Mouse (Mus musculus) yolk sac, embryonic 10.5 days (tissue): ENCODE data around the gene Slc27a5.
A peak's percentile ranks its signal among the peaks of the same experiment; 100 is the strongest.

Source experiments
- DNase-seq: peaks from one replicate; pipeline ENCODE4 v3.0.0-alpha.2; 2017; ENCODE audit warnings: low spot score

Gene Slc27a5

DNA sequence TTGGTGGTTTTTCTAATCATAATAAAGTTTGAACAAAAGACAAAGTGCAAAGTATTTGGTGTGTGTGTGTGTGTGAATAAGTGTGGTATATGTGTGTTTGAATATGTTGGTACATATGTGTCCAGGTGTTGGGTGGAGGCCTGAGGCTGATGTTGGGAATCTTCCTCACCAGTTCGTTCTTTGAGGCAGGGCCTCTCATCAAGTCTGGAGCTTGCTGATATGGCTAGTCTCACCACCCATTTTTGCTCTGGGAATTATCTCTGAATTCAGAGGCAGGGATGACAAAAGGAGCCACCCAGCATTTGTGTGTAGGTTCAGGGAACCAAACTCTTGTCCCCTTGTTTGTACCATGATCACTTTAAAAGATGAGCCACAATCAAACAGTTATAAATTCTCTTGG is 12.3 kb downstream of the Slc27a5 start:
- DNase-seq = no peak

GRCm38 (mm10) chr7:12980291-12980690 is 17.7 kb downstream of the Slc27a5 start:
- no peak for DNase-seq

- no peak for DNase-seq
These were observed 18.2 kb downstream of the Slc27a5 start for GRCm38 (mm10) chr7:12979776-12980175.

DNA sequence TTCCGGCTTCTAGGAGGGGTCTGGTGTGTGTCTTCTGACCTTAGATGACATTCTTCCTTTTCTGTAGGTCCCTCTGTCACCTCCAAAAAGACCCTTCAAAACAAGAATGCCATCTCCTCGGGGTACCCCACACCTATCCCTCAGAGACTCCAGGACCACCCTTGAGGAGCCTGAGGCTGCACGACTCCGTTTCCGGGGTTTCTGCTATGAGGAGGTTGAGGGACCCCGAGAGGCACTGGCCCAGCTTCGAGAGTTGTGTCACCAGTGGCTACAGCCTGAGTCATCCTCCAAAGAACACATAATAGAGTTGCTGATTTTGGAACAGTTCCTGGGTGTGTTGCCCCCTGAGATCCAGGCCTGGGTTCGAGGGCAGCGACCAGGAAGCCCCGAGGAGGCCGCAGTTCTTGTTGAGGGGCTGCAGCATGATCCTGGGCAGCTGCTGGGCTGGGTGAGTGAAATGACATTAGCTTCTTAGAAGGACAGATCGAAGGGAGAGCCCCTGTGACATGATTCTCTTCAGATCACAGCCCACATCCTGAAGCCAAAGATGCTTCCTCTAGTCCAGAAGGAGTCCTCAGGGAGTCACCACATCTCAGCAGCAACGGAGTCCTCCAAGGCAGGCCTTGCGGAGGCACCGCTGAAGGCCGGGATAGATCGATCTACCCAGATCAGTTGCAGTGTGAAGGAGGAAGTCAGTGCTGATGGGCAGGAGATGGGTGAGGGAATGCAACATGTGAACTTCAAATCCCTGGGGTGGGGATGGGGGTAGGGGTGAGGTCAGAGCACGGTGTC is 18.9 kb downstream of the Slc27a5 start:
- no peak for DNase-seq

DNA sequence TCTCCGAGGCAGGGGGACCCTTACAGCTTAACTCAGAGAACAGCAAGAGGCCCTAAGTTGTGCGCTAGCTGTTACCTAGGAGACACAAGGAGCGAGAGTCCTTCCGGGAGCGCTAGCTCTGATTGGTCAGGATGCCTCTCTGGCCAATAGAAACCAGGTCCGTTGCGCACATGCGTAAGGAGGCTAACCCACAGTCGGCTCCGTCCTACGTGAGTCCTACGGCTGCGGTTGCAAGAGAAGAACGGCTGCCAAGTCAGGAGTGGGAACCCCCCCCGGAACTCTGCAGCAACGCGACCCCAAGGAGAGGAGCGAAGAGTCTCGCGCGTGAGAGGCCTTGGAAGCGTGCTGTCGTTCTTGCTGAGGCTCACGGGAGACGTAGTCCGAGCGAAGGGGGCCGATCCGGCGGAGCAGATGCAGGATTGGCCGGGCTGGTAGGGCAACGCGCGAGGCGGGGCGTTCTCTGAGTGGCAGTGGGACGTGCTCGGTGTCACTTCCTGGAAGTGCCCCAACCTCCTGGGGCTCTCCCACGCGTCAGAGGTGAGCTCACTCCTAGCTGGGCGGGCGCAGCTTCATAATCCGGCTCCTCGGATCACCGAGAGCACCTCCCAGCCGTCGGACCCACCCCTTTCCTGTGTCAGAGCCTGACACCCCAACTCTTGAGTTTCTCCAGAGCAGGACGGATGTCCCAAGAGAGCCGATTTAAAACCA is 20.2 kb downstream of the Slc27a5 start, which contains the start of gene Zfp446:
Zfp446 (plus strand) TSS at position 167 of the 708 bp plus-strand sequence.
- DNase-seq = peak; percentile 99

- no peak for DNase-seq
These were observed 27.1 kb downstream of the Slc27a5 start for GRCm38 (mm10) chr7:12970906-12971305.

DNA sequence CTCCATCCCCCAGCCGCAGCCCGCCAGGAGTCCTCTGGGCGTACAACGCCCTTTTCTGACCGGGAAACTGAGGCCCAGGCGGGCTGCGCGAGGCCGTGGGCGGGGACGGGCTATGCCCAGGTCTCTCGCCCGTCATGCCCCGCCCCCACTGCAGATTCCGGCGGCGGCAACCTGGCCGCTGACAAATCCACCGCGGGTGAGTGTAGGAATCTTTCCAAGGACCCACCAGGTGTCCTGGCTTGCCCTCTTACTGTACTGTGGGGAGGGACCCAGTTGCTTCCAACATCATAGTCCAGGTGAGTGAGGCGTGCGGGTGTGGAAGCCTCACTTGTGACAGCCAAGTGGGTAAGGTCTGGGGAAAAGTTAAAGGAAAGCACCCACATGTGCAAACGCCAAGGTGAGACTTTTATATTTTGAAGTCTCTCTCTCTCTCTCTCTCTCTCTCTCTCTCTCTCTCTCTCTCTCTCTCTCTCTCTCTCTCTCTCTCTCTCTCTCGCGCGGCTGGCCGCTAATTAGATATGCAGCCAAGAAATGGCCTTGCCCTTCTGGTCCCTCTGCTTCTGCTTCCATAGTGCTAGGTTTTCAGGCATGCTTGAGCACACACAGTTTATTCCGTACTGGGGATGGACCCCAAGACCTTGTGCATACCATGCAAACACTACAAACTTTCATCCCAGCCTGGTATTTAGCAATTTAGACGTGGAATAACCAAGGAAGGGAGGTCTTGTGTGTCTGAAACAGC is 31.7 kb downstream of the Slc27a5 start:
- peak; percentile 73 for DNase-seq

DNA sequence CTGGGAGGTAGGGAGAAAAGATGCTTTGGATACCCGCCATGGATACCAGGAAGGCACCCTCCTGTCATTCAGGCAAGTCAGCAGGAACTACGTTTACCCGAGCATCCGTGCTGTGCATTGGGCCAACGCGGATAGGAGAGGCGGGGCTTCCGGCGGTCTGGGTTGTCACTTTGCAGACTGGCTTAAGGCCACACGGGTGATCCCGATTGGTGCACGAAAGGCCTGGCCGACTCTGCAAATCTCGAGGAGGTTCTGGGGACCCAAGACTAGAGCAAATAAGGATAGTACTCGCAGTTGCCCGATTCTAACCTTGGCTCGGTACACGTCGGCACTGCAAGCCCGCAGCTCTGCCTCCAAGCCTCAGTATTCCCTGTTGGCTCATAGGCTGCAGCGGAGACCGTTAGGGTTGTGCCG is 32.3 kb downstream of the Slc27a5 start, which contains the start of gene Zfp324:
Zfp324 (plus strand) TSS at position 161 of the 414 bp plus-strand sequence.
- peak; percentile 92 for DNase-seq

DNA sequence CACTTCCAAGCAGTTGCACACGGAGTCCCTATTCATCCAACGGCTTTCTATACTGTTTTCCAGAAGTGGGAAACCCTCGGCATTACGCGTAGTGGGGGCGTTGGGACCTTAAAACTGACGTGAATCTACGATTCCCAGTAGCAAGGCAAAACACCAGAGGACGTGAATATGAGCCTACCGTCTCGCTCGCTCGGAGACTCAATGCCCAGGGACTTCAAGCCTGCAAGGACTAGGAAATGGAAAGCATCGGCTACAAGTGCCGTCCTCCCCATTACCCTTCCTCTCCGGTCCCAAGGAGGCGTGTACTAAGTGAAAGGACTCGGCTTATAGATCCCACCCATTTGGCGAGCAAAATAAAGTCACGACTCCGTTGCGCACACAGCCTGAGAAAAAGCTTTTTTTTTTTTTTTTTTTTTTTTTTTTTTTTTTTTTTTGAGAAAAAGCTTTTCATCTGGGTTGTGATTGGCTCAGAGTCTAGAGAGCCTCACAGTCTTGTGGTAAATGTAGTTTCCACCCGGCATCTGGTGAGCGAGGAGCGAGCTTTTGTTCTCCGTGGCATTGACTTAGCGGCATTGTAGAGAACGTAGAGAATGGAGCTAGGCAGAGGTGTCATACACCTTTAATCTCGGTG is 36.4 kb downstream of the Slc27a5 start:
- peak; percentile 61 for DNase-seq

GRCm38 (mm10) chr7:12959718-12960117 is 38.3 kb downstream of the Slc27a5 start:
- no peak for DNase-seq

GRCm38 (mm10) chr7:12958948-12959347 is 39.0 kb downstream of the Slc27a5 start:
- DNase-seq = no peak

DNA sequence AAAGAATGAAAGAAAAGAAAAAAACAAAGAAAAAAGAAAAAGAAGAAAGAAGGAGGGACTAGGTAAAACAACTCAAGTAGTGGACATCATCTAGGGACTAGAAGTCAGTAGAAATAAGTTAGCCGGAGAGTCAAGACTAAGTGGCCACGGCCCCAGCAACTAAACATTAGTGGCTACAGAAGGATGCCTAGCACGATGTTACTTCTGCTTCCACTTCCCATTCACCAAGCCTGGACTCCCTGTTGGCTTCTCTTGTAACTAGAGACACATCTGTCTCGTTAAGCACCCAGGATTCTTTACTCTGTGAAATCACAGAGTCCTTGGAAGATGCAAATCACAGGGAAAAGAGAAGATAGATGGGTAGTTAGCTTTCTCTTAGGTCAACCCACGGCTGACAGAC is 40.5 kb downstream of the Slc27a5 start:
- no peak for DNase-seq

GRCm38 (mm10) chr7:12954896-12955295 is 43.1 kb downstream of the Slc27a5 start:
- DNase-seq = no peak

DNA sequence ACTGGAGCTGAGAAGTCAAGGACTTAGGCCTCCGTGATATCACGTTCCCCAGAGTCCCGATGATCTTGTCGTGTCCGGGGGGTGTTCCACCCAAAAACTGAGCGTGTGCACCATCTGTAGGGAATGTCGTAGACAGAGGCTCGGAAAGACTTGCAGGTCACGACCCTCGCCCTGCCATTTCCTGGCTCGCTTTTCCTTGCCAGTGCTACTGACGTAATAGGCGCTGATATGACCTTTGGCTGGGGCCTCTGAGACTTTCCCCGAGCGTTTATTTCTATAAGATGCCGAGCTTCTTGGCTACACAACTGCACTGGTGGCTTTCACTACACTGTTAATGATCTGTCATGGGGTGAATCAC is 48.1 kb downstream of the Slc27a5 start:
- no peak for DNase-seq

DNA sequence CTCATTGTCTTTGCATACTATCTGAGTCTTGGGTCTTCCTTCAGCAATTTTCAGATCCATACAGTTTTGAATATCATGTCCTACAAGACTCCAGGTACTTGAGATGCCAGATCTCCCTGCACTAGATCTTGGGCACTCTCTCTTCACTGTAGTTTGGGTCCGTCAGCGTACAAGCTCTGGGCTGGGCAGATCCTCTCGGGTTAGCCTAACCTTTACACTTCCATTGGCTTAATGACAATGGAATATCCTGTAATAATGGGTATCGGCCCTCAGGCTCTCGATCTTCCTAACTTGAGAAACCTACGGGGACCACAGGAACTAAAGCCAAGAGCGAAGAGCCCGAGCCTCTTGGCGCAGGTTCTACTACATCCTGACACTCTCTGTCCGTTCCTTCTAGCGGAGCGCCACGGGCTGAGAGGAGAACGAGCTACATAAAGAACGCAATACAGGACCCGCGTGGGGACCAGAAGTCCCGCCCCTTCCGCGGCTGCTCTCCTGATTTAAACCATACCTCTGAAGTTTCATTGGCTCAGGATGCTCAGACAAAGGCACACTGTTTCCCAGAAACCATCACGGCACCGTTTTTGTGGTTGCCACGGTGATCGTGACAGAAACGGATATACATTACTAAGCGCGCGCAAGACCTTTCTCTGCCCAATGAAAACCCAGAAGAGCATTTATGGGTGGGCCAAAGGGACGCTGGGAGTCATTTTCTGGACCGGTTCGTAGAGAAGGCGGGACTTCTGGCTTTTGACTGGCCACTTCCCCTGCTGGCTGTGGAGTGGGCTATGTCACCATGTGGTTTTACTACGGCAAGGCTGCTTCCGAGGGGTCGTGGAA is 48.7 kb downstream of the Slc27a5 start:
- DNase-seq = peak; percentile 96

GRCm38 (mm10) chr7:12943488-12943887 is 54.5 kb downstream of the Slc27a5 start:
- no peak for DNase-seq

DNA sequence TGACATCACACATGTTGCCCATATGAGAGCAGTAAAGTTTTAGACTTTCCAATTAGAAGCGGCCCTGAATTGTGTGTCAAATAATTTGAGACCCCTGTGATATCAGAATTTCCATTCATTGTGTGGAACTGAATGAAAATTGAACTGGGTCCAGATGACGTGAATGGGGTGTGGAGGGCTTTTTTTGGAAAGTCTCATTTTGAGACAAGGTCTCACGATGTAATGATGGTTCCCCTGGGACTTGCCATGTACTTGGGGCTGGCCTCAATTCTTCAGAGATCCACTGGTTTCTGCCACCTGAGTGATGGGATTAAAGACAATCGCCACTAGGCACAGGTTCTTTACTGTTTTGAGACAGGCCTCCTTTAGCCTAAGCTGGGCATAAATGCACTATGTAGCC is 57.4 kb downstream of the Slc27a5 start:
- DNase-seq = no peak
